Mouse (Mus musculus): Measurements from ENCODE around the gene Foxk1.
A peak's percentile ranks its signal among the peaks of the same experiment; 100 is the strongest.

The Foxk1 gene

DNA sequence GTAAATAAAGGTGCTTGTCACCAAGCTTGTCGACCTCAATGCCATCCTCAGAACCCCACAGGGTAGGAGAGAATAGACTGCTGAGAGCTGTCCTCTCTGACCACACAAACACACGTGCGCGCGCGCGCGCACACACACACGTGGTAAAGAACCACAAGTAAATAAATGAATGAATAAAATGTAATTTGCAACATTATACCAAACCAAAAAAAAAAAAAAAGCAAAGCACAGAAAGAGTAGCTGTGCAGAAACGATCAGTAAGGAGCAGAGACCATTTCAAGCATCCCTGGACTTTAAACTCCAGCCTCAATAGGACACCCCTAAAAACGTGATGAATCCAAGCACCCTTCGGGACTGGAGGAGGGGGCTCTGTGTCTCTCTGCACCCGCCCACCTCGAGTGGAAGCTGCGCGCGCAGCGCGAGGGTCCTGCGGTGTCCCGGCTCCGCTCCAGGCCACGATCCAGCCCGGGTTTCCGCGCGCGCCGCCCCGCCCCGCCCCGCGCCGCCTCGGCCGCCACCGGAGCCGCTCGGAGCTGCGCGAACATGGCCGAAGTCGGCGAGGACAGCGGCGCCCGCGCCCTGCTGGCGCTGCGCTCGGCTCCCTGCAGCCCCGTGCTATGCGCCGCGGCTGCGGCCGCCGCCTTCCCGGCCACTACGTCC is at the start of gene Foxk1:
TSS of gene Foxk1 (plus strand) at position 517 of the 660 bp plus-strand sequence.
- peak; percentile 91 to 93 for DNase-seq

DNA sequence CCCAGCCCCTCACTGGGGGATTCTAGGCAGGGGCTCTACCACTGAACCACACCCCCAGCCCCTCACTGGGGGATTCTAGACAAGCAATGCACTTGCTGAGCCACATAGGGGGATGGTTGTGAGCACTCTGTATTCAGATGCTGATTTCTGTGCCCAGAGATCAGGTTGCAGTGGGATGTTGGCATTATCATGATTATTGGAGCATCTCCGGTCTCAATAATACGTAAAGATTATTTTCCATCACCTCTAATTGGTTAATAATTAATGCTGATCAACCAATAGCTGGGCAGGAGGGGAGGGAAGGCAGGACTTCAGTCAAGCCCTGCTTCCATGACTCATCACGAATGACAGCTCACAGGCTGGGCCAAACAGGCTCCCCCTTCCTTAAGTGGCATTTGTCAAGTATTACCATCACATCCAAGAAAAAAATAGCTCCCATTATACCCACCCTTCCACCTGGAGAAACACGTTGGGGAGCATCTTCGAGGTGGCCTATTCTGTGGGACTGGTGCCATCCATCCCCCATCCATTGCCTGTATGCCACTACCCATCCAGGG is 48.9 kb upstream of the Foxk1 start:
- no peak for DNase-seq

DNA sequence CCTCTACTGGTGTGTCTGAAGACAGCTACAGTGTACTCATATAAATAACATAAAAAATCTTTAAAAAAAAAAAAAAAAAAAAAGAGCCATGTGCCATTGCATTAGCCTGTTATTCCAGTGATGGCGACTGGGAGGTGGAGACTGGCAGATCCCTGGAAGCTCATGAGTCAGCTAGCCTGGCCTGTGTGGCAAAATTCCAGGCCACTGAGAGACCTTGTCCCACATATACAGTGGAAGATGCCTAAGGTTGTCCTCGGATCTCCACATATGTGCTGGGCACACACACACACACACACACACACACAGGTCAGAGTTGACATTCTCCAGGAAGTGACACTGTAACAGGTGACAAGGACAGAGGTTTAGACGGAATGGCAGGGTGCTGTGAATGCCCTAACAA is 46.2 kb upstream of the Foxk1 start:
- no peak for DNase-seq

DNA sequence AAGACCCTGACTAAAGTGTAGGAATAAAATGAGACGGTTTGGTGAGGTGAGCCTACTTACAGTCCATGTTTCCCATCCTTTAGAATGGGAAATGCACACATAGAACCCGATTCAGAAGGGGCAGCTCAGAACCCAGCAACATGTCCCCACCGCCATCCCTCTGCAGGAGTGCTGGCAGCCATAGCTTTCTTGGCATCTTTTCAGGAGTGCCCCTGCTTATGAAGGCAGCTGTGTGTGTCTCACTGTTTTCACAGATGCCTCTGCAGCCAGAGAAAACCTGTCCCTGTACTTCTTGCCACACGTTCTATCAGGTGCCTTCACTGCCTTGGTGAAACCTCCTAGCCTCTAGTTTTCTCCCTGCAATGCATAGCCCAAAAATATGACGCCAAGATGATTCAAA is 40.1 kb upstream of the Foxk1 start:
- DNase-seq, result no peak

- peak; percentile 49 to 63 for DNase-seq
These were observed 38.4 kb upstream of the Foxk1 start for GRCm38 (mm10) chr5:142362894-142363293.

DNA sequence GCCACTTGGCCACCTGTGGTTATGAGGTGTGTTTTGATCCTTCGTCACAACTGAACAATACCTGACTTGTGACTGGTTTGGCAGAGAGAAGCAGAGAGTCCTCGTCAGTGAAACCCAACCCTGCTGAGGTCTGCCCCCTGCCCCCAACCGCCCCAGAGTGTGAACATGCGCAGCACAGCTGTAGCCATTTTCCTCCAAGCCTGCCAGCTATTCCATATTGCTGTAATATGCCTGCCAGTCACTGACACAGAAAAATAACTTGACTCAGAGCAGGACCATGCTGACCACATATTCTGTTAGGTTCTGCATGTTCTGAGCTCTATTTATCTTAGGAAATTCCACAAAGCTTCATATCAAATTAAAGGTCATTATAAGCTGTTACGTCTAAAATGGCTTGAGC is 37.2 kb upstream of the Foxk1 start:
- DNase-seq, result no peak

DNA sequence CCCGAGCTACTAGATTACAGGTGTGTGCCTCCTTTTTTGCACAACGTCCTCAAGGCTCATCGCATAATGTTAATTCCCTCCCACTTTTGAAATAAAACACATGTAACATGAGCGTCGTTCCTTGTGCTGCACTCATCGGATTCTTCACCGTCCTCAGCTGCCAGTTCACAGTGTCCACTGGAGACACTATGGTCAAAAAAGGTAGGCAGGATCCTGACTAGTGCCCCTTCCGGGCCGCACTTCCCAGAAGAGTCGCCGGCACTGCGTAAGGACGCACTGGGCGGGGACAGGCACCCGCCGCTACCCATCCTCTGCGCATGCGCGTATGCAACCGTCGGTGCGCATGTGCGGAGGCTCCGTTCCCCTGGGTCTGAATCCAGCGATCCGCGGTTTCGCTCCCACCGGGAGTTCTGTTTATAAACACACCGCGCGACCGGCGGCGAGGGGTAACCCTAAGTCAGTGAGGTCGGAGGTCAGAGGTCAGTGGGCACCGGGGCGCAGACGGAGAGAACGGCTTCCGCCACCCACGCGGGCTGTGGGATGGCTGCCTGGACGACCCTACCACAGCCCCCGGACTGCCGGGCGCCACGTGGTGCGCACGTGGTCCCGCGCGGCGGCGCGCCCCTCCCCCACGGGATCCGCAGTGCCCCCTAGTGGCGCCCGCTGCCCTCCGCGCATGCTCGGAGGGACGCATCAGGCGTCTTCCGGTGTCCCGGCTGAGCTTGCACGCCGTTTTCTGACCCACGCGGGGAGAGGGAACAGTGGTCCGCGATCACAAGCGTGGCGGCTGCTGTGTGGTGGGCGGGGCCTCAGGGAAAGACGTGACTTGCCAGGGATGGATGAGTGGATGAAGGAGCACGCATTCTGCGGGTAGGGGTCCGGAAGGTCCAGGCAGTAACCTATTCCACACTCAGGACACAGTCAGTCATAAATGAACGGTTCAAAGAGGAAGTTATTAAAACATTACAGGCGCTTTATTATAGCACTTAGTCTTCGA is 33.9 kb upstream of the Foxk1 start:
- peak; percentile 97 for DNase-seq

- no peak for DNase-seq
These were observed 33.2 kb upstream of the Foxk1 start for GRCm38 (mm10) chr5:142368122-142368521.

DNA sequence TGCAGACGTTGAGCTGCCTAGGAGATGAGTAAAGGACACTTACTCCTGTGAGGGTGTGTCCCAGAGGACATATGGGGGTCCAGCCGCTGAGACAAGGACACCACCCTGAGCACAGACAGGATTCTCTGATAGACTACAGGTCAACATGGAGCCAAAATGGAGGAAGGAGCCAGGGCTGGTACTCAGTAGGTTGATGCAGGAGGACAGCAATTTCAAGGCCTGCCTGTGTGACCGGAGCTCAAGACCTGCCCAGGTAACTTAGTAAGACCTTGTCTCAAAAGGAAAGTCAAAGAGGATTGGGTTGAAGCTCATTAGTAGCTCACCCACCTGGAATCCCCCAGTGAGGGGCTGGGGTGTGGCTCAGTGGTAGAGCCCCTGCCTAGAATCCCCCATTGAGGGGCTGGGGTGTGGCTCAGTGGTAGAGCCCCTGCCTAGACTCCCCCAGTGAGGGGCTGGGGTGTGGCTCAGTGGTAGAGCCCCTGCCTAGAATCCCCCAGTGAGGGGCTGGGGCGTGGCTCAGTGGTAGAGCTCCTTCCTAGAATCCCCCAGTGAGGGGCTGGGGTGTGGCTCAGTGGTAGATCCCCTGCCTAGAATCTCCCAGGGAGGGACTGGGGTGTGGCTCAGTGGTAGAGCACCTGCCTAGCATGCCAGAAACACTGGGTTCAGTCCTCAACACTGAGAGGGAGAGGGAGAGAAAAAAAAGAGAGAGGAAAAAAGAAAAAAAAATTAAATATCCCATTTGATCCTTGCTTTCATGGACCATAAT is 30.7 kb upstream of the Foxk1 start:
- no peak for DNase-seq

DNA sequence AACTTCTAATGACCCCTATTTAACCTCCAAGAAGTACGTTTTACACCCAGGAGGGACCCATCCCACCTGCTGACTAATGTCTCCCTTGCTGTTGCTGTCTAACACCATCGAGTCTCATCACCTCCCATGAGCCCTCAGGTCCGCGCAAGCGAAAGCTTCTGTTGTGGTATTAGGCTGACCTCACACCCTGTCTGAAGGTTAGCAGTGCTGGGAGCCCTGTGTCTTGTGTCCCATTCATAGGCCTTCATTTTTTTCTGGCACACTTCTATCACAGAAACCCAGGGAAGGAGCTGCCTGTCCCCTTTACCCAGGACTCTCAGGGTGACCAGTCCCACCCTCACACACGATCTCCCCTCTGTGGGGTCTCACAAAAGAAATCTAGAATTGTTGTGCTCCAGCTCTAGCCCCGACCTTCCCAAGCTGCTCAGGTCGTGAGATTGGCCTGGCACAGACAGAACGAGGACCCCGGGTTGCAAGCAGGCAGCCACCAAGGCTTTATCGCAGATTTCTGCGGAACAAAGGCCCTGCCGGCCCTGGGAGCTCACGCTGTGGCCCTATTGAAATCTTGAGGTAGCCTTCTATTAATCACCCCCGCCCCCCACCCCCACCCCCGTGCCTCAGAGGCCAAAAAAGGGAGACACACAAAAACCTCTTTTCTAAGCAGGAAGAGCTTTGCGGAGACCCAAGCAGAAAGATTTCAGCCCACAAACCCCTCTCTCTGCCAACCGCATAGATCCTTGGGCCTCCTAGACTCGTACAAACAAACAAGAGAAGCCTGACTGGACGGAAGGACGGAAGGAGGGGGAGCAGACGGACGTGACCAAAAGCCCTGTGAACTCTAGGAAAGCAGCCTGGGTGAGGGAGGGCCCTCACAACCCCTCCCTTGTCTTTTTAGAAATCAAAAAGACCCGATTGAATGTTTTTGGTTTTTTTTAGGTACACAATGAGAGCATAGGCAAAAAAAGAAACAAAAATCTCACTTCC is 29.8 kb upstream of the Foxk1 start:
- DNase-seq, result no peak

DNA sequence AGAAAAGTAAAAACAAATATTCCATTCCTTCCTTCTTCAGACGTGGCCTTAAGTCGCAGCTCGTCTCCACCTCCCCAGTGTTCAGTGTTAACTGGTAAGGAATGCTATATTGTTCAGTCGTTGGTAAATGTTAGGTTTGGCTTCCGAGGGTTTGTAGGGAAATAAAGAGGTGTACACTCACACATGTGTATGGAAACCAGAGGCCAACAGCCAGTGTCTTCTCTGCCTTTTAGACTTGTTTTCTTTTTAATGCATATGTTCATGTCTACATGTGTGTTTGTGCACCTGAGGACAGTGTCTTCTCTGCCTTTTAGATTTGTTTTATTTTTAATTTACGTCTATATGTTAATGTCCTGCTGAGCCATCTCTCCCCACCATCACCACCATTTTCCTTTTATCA is 29.1 kb upstream of the Foxk1 start:
- no peak for DNase-seq

- DNase-seq, result no peak
These were observed 27.0 kb upstream of the Foxk1 start for GRCm38 (mm10) chr5:142374343-142374742.

DNA sequence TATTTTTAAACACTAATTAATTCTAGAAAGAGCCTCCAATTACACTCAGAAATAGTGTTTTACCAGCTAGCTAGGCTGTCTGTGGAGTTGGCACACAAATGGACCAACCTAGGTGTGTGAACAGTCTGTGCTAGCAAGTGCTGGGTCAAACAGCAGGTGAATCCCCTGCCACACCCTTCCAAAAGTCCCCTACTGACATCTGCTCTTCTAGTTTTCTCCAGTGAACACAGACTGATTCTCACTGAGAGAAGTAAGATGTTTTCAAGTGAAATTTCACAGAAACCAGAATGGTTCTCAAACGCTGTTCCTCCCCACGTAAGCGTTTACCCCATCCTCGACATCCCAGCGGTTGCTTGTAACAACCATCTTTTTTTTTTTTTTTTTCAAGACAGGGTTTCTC is 25.7 kb upstream of the Foxk1 start:
- no peak for DNase-seq

DNA sequence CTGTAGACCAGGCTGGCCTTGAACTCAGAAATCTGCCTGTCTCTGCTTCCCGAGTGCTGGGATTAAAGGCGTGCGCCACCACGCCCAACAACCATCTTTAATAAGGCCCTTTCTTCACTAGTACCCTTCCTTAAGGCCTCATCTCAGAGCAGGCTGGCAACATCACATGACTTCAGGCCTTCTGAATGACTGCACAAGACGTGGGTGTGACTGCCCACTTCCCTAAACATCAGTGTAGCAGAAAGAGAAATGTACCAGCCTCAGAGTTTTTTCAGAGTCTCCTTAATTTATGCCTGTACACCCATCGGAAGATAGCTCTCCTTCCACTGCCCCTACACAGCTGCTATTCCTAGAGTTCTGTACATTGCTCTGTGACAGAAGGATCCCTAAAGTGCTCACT is 25.2 kb upstream of the Foxk1 start:
- DNase-seq, result no peak

GRCm38 (mm10) chr5:142378068-142378467 is 23.2 kb upstream of the Foxk1 start:
- no peak for DNase-seq

- DNase-seq, result no peak
These were observed 20.8 kb upstream of the Foxk1 start for GRCm38 (mm10) chr5:142380491-142380890.

GRCm38 (mm10) chr5:142384911-142385660 is 16.2 kb upstream of the Foxk1 start:
- no peak for DNase-seq

- no peak for DNase-seq
These were observed 15.0 kb upstream of the Foxk1 start for GRCm38 (mm10) chr5:142386329-142386728.

GRCm38 (mm10) chr5:142386784-142387680 is 14.3 kb upstream of the Foxk1 start:
- DNase-seq, result no peak

DNA sequence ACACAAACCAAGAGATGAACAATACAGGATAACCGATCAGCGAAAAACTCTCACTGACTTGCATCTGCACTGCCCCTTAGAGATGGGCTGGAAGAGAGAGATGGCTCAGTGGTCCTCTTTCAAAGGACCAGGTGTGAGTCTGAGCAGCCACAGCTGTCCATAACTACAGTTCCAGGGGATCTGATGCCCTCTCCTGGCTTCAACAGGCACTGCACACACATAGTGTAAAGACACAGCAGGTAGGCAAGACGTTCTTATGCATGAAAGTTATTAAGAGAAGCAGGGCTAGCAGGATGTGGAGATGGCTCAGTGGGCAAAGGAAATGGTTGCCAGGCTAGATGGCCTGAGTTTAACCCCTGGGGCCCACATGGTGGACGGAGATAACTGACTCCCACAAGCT is 13.6 kb upstream of the Foxk1 start:
- no peak for DNase-seq

All from kidney, postnatal 25 days (tissue).